Mouse (Mus musculus) lung, adult 10 weeks (tissue): Measurements from ENCODE around the gene Abhd14b. TPM values are rescaled to one million over a fixed set of nuclear protein-coding genes. Genes with fewer than 3 reads are reported as not detected.

Source experiments
- polyA plus RNA-seq: library from polyadenylated mRNA; stranded (reverse); fragments of 350-450 nt; fragmentation: Illumina TruSeq; extraction: RNeasy Lipid Tissue Mini Kit (QIAGEN cat#74804); gene quantifications from one replicate; pipeline ENCODE4 v1.2.3, GENCODE M21; 2014; ENCODE audit warnings: low read depth, low replicate concordance; ENCODE audit not compliant: insufficient read depth

Abhd14b gene
- 37.3 TPM for polyA plus RNA-seq

GRCm38 (mm10) chr9:106447348-106447747 lies at the start of gene Abhd14b, which contains the start of gene Abhd14a:
Abhd14b (plus strand) TSS chr9:106447459.
Abhd14a (minus strand) TSS chr9:106447678.

DNA sequence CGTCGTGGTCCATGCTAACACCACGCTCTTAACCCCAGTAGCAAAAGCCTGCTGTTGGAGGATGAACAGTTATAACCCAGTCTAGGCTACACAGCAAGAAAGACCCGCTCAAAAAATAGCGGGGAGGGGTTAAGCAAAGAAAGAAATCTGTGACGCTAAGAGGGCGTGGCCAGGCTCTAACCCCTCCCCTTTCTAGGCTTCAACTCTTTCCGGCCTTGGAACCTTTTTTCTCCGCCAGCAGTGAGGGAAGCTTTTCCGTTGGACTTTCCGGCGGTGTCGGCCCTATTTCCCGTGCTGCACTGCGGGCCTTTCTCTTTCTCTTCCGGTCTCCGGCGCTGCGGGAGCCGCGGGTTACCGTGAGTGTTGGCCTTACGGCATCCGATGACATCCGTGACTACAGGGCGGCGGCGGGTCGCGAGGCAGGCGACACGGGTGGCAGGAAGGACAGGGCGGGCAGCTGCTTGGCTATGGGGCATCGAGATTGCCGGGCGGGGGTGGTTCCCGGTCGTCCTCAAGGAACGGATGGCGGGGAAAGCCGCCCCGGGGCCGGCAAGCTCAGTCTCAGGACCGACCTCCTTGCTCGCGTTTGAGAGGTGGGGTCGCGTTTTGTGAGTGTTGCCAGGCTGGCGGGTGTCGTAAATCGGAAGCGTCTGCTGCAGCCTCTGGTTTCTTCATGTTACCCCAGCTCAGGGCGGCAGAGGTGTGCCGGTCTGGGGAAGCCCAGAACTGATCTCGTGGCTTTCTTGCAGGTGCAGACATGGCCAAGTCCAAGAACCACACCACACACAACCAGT lies 17.8 kb upstream of the Abhd14b start, which contains the start of gene Rpl29:
Rpl29 (plus strand) TSS at position 234 of the 794 bp plus-strand sequence.

DNA sequence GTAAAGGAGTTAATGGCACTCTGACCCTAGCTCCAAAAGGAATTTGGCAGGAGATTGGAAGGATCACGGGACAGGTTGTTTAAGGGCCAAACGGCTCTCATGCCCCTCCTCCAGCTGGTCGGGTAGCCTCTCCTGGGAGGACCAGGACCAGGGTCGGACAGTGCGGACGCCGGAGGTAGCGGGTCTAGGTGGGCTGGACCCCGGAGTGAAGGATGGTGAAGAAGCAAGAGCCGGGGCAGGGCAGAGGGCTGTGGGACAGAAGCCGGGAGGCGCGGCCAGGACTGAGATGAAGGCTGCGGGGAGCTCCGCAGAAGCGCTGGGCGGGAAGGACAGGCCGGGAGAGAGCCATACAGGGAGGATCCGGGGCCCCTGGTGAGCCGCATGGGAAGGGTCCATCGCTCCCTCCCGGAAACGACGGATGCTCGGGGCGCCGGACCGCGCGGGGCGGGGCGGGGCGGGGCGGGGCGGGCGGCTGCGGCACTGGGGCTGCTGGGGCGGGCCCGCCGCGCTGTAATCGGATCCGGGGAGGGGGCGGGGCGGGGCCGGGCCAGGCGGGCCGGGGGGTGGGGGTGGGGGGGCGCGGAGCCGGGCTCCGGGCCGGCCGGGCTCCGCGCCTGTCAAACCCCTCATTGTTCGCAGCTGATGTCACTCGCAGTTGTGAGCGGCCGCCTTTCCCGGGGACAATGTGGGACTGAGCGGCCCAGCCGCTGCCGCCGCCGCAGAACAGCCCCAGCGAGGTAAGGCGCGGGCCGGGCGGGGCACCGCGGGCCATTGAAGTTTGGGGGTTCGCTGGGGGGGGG lies 6.2 kb downstream of the Abhd14b start, which contains the start of gene Pcbp4:
Pcbp4 (plus strand) TSS at position 21 of the 800 bp plus-strand sequence.

DNA sequence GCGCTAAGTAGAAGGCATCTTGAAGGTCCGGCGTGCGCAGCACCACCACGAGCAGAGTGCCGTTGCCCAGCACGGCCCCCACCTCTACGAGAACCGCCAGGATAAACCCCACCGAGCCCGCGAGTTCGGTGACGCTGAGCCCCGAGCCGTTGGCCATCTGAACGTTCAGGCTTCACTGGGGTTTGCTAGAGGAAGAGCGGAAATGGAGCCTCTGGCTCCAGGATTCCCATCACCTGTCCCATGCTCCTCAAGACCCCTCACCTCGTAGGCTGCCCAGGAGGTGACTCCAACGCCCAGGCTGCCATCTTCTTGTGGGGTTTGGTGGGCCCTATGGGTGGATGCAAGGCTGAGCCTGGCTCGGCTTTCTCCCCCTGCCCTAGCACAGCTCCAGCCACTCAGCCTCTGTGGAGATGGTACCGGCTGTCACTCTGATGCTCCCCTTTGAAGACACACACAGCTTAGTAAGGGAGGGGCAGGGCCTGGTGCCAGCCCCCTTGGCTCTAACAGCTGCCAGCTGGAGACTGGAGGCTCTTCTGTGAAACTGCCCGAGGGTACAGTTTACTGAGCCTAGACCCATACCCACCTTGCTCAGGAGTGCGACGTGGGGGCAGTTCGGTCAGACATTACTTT lies 18.4 kb downstream of the Abhd14b start, which contains the start of gene Gpr62:
Gpr62 (minus strand) TSS at position 368 of the 630 bp plus-strand sequence.

DNA sequence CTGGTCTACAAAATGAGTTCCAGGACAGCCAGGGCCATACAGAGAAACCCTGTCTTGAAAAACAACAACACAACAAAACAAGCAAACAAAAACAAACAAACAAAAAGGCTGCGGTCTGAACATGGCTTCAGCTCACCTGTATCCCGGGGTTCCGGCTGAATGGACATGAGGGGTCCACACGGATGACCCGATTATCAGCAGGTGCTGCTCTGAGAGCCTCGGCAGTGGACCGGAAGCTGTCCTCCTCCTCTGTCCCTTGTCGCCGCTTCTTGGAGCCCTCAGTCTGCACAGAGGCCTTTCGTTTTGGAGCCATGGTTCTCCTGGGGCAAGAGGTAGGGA lies 28.4 kb downstream of the Abhd14b start, which contains the start of gene Rrp9:
Rrp9 (plus strand) TSS at position 301 of the 339 bp plus-strand sequence.

DNA sequence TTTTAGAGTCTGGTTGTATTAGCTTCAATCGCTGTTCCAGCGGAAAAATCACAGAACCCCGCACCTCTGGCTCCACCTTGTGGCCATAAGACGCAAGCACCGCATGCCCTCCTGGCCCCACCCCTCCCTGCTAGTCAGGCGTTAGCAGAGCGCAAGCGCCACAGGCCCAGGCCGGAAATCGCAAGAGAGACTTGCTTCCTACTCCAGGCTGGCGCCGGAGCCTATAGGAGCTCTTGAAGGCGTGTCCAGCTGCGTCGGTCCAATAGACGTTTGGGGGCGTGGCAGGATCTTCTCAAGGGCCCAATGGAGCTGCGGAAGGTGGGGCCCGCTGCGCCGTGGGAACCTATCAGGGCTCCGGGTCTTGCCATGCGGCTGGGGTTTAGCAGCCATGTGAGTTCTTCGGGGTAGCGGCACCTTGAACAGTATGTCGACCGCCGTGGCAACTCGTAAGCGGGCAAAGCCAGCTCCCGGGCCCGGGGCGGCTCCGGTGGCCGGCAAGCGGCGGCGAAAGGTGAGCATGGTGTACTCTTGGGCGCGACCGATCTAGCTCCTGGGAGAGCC lies 29.7 kb downstream of the Abhd14b start, which contains the start of gene Parp3:
Parp3 (minus strand) TSS at position 26 of the 561 bp plus-strand sequence.

GRCm38 (mm10) chr9:106499667-106500066 lies 52.4 kb downstream of the Abhd14b start, which contains the start of gene Iqcf1:
Iqcf1 (plus strand) TSS chr9:106499967.

Other genes with a start within 250 kb of the Abhd14b start
- 33.4 TPM for gene Ppm1m, start 247.7 kb upstream of the Abhd14b start, polyA plus RNA-seq
- gene Twf2, start 244.4 kb upstream of the Abhd14b start, polyA plus RNA-seq, result 44.7 TPM
- gene Tlr9, start 224.9 kb upstream of the Abhd14b start, polyA plus RNA-seq, result 0.81 TPM
- 268 TPM for gene Alas1, start 198.8 kb upstream of the Abhd14b start, polyA plus RNA-seq
- 6.4 TPM for gene Poc1a, start 166.4 kb upstream of the Abhd14b start, polyA plus RNA-seq
- gene Dusp7, start 78.8 kb upstream of the Abhd14b start, polyA plus RNA-seq, result 33.2 TPM
- gene Rpl29, start 18.0 kb upstream of the Abhd14b start, polyA plus RNA-seq, result 688 TPM
- gene Acy1, start 9.1 kb upstream of the Abhd14b start, polyA plus RNA-seq, result 6.0 TPM
- gene Abhd14a, start 219 bp downstream of the Abhd14b start, polyA plus RNA-seq, result 18.9 TPM
- gene Pcbp4, start 5.8 kb downstream of the Abhd14b start, polyA plus RNA-seq, result 19.3 TPM
- 0.11 TPM for gene Gpr62, start 18.5 kb downstream of the Abhd14b start, polyA plus RNA-seq
- gene Rrp9, start 28.5 kb downstream of the Abhd14b start, polyA plus RNA-seq, result 22.2 TPM
- 21.9 TPM for gene Parp3, start 29.5 kb downstream of the Abhd14b start, polyA plus RNA-seq
- not detected for gene Iqcf1, start 52.5 kb downstream of the Abhd14b start, polyA plus RNA-seq
- gene Iqcf5, start 67.1 kb downstream of the Abhd14b start, polyA plus RNA-seq, result not detected
- not detected for gene Iqcf3, start 114.2 kb downstream of the Abhd14b start, polyA plus RNA-seq
- not detected for gene Iqcf4, start 123.5 kb downstream of the Abhd14b start, polyA plus RNA-seq
- not detected for gene Iqcf6, start 179.1 kb downstream of the Abhd14b start, polyA plus RNA-seq
- gene Grm2, start 208.6 kb downstream of the Abhd14b start, polyA plus RNA-seq, result not detected
- gene Tex264, start 238.5 kb downstream of the Abhd14b start, polyA plus RNA-seq, result 59.3 TPM